Mouse (Mus musculus): ENCODE measurements at regions not wholly inside any gene's neighbourhood (a gene's known extent, or its start where the extent isn't known, plus 50 kb on each side); places are given as distances from the start of the nearest gene placed in this dataset.
A peak's percentile ranks its signal among the peaks of the same experiment; 100 is the strongest.

DNA sequence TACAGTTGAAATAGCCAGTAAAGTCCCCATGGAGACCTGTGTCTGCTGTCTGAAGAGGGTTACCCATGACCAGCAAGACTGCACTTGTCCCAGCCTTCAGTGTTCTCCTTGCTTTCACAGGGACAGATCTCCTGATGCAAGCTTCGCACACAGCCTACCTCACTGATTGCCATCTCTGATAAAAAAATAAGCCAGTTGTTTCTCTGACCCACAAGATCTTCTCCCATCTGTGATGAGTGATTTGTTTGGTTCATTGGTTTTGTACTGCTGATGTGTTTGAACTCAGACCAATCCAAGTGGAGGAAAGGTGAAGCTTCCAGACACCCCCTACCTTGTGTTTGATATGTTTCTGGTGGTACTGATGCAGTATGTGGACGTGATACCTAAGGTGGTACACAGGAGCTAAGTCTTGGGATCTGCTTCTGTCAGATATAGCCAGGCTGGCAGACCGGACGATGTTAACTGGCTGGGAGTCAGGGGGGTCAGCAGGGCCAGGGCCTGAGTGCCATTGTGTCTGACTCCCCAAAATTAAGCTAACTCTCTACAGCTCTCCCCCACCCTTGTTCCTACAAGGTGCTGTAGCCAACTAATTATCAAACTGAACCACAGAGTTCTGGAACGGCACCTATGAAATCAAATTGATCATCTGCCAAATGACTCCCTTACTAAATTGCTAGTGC lies 139.2 kb upstream of the Cpeb2 start:
- no peaks in the 10 kb centered on the region for H3K9me3 ChIP-seq (replicated peaks; ENCODE audit: control insufficient read depth, low read length, poor library complexity, severe bottlenecking)
- ATAC-seq, result 0 out of 2 replicates have a peak, but pooled peaks have one; percentile 30
- peaks cover 18% of the 10 kb centered on the region for H3K4me1 ChIP-seq (ENCODE audit: control insufficient read depth, insufficient read depth, low read length)
- 78% methylated on average over 5 of the region's 5 CpGs for WGBS
- H3K36me3 ChIP-seq (ENCODE audit: control insufficient read depth, insufficient read depth, low read length), result no peaks in the 10 kb centered on the region
- H3K9ac ChIP-seq (ENCODE audit: low read depth, low read length), result no peak overlapping the region
- H3K27me3 ChIP-seq (ENCODE audit: control insufficient read depth, insufficient read depth, low read depth, low read length), result no peaks in the 10 kb centered on the region
- H3K27ac ChIP-seq (ENCODE audit: low read length), result no peak overlapping the region
- H3K4me2 ChIP-seq (ENCODE audit: low read length), result no peak overlapping the region
- no peak overlapping the region for H3K4me3 ChIP-seq (ENCODE audit: low read depth, low read length)

DNA sequence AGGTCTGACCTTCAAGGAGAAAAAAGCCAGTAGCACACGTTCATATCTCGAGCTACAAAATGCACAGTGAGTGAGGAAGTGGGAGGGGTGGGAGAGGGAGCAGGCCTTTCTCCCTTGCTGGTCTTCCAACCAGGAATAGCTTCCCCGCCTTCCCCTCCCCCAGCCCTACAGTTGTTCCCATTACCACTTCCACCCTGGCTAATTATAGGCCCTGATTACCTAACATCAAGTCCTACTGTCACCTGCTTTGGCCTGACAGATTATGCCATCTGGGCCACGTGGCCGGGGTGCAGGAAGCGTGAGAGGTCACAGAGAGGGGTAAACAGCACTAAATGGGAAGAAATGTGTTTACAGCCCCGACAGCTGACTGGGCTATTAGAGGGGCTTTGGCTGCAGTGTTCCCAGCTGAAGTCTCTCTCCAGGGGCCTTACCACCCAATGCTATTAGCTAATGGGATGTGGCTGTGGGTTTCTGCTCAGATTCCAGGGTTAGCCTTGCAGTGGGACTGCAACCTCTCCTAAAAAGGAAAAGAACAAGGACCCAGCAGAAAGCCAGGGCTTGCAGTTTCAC lies 138.6 kb upstream of the Cpeb2 start:
- ATAC-seq, result peak; percentile 54

DNA sequence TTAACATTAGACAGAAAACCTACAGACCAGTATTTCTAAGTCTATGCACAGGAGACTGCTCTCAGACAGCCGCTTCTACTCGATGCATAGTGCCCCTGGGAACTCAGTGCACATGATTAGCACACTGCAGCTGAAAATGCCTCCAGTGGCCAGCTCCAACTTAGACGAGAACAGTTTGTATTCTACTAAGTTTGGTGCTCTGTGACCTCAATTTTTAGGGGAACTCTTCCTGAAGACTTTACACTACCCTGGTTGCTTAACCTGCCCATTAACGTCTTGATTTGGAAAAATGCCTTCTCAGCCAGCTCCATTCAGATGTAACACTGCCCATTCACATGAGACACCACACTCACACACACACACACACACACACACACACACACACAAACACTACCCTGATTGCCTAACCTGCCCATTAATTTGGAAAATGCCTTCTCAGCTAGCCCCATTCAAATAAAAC lies 130.9 kb upstream of the Cpeb2 start:
- Histone ChIP-seq H3K4me2 (ENCODE audit: low read length) (no peak overlapping the region), H3K4me1 (ENCODE audit: control insufficient read depth, insufficient read depth, low read length) (0 out of 2 replicates have a peak, but pooled peaks cover 3% of the 10 kb centered on the region), H3K4me3 (ENCODE audit: low read depth, low read length) (no peak overlapping the region), H3K27me3 (ENCODE audit: control insufficient read depth, insufficient read depth, low read depth, low read length) (no peaks in the 10 kb centered on the region), H3K27ac (ENCODE audit: low read length) (no peak overlapping the region), H3K9ac (ENCODE audit: low read depth, low read length) (no peak overlapping the region), H3K9me3 (replicated peaks; ENCODE audit: control insufficient read depth, low read length, poor library complexity, severe bottlenecking) (no peaks in the 10 kb centered on the region), H3K36me3 (ENCODE audit: control insufficient read depth, insufficient read depth, low read length) (no peaks in the 10 kb centered on the region)
- 20% methylated on average over 4 of the region's 4 CpGs for WGBS
- ATAC-seq, result peak; percentile 58; the same call in 1 of the 2 replicates

More for the DNA sequence above, 138.6 kb upstream of the Cpeb2 start:
- H3K27ac ChIP-seq (ENCODE audit: low read length), result no peak overlapping the region
- H3K36me3 ChIP-seq (ENCODE audit: control insufficient read depth, insufficient read depth, low read length), result no peaks in the 10 kb centered on the region
- H3K4me2 ChIP-seq (ENCODE audit: low read length), result no peak overlapping the region
- H3K27me3 ChIP-seq (ENCODE audit: control insufficient read depth, insufficient read depth, low read depth, low read length), result no peaks in the 10 kb centered on the region
- H3K9ac ChIP-seq (ENCODE audit: low read depth, low read length), result no peak overlapping the region
- no peaks in the 10 kb centered on the region for H3K9me3 ChIP-seq (replicated peaks; ENCODE audit: control insufficient read depth, low read length, poor library complexity, severe bottlenecking)
- peaks cover 12% of the 10 kb centered on the region for H3K4me1 ChIP-seq (ENCODE audit: control insufficient read depth, insufficient read depth, low read length)
- H3K4me3 ChIP-seq (ENCODE audit: low read depth, low read length), result no peak overlapping the region
- 26% methylated on average over 7 of the region's 7 CpGs for WGBS

DNA sequence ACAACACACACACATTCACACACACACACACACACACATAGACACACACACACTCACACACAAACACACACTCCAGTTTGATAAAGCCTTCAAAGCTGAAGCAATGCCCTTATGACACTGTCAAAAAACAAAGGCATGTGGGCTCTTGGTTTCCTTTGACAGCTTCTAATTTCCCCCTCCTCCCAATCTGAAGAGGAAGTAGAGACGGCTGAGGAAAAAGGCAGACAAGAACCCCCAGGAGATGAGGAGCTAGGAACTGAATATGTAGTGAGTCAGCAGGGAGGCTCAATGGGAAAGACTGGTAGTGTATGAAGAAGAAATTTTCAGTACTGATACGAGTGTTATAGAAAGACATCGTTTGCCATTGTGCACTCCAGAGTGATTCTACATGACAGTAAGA lies 130.4 kb upstream of the Cpeb2 start:
- ATAC-seq, result peak; percentile 72
- WGBS, result 53% methylated on average over 3 of the region's 3 CpGs

DNA sequence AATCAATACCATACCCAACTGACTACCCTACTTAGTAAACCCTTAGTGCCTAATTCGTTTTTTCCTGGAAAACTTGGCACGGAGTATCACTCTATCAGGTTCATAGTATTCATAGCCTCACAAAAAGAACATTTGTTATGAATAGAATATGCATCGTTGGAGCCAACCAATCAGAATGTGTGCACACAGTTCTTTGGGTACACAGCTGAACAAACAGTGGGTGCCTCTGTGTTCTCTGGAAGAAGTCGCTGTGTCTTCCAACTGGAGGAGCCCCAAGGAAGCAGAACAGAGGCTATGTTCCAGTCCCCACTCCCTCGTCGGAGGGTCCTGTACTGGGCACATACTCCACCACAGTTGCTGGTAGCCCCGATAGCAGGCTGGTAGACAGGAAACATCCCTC lies 129.2 kb upstream of the Cpeb2 start:
- H3K4me3 ChIP-seq (ENCODE audit: low read depth, low read length), result no peak overlapping the region
- WGBS, result 83% methylated on average over 7 of the region's 7 CpGs
- H3K4me1 ChIP-seq (ENCODE audit: control insufficient read depth, insufficient read depth, low read length), result peaks cover 7% of the 10 kb centered on the region; the same call in 1 of the 2 replicates
- no peaks in the 10 kb centered on the region for H3K9me3 ChIP-seq (replicated peaks; ENCODE audit: control insufficient read depth, low read length, poor library complexity, severe bottlenecking)
- H3K9ac ChIP-seq (ENCODE audit: low read depth, low read length), result no peak overlapping the region
- ATAC-seq, result no peak
- no peak overlapping the region for H3K4me2 ChIP-seq (ENCODE audit: low read length)
- no peaks in the 10 kb centered on the region for H3K36me3 ChIP-seq (ENCODE audit: control insufficient read depth, insufficient read depth, low read length)
- no peaks in the 10 kb centered on the region for H3K27me3 ChIP-seq (ENCODE audit: control insufficient read depth, insufficient read depth, low read depth, low read length)
- no peak overlapping the region for H3K27ac ChIP-seq (ENCODE audit: low read length)

More for the DNA sequence above, 130.4 kb upstream of the Cpeb2 start:
- Histone ChIP-seq H3K4me3 (ENCODE audit: low read depth, low read length) (no peak overlapping the region), H3K27ac (ENCODE audit: low read length) (no peak overlapping the region), H3K36me3 (ENCODE audit: control insufficient read depth, insufficient read depth, low read length) (no peaks in the 10 kb centered on the region), H3K9me3 (replicated peaks; ENCODE audit: control insufficient read depth, low read length, poor library complexity, severe bottlenecking) (no peaks in the 10 kb centered on the region), H3K4me1 (ENCODE audit: control insufficient read depth, insufficient read depth, low read length) (peaks cover 4% of the 10 kb centered on the region; the same call in 1 of the 2 replicates), H3K27me3 (ENCODE audit: control insufficient read depth, insufficient read depth, low read depth, low read length) (no peaks in the 10 kb centered on the region), H3K4me2 (ENCODE audit: low read length) (no peak overlapping the region), H3K9ac (ENCODE audit: low read depth, low read length) (no peak overlapping the region)

DNA sequence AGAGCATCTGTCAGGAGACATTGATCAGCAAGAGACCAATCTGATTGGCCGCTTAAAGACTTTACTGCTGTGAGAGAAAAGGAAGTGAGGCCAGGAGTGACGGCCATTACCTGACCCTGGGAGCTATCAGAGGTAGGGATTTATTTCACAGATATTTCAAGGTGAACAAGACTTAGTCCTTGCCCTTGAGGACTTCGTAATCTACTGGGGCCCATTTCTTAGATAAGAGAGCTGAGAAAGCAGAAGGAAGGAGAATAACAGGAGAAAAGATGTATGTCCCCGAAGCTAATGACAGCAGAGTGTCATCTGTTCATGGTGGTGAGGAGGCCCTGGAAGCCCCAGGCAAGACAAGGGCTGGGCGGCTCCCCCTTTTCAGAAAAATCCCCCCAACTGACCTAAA lies 127.4 kb upstream of the Cpeb2 start:
- H3K4me3 ChIP-seq (ENCODE audit: low read depth, low read length), result no peak overlapping the region
- no peaks in the 10 kb centered on the region for H3K27me3 ChIP-seq (ENCODE audit: control insufficient read depth, insufficient read depth, low read depth, low read length)
- peaks cover 7% of the 10 kb centered on the region; the same call in 1 of the 2 replicates for H3K4me1 ChIP-seq (ENCODE audit: control insufficient read depth, insufficient read depth, low read length)
- no peak for ATAC-seq
- no peak overlapping the region for H3K9ac ChIP-seq (ENCODE audit: low read depth, low read length)
- H3K9me3 ChIP-seq (replicated peaks; ENCODE audit: control insufficient read depth, low read length, poor library complexity, severe bottlenecking), result no peaks in the 10 kb centered on the region
- H3K4me2 ChIP-seq (ENCODE audit: low read length), result no peak overlapping the region
- 79% methylated on average over 5 of the region's 5 CpGs for WGBS
- H3K27ac ChIP-seq (ENCODE audit: low read length), result no peak overlapping the region
- no peaks in the 10 kb centered on the region for H3K36me3 ChIP-seq (ENCODE audit: control insufficient read depth, insufficient read depth, low read length)

DNA sequence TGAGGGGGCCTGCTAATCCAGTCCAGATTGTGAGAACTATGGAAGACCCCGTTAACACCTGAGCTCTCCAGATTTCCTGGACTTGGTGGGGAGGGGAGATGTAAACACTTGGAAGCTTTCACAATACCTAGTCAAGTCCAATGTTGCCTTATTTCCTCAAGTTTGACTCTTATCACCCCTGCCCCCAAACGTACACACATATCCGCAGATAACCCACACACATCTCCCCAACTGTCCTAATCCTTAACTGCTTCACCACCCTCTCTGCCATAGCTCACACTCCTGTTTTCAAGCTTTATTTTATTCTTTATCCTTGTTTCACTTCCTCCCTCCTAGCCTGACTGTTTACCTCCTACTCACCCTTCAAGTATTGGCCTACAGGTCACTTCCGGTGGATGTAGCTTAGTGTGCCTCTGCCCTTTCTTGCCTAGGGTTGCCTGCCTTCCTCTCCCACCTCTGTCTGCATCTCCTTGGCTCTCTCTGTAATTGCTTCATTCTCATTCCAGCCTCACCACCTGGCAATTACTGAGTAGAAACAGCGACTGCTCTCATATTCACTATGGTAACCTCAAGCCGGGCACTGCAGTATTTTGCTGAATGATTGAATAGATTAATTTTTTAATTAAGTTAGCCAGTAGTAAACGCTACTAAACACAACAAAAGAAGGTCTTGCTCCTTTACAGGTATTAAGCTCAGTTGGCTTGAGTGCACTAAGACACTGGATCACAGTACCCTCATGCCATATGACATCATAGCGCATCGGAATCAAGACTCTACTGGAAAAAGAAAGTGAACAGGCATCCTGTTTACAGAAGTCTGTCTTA lies 125.3 kb upstream of the Cpeb2 start:
- no peak overlapping the region for H3K4me2 ChIP-seq (ENCODE audit: low read length)
- no peaks in the 10 kb centered on the region for H3K36me3 ChIP-seq (ENCODE audit: control insufficient read depth, insufficient read depth, low read length)
- ATAC-seq, result 0 out of 2 replicates have a peak, but pooled peaks have one; percentile 50
- peak overlapping the region; percentile 35 for H3K27ac ChIP-seq (ENCODE audit: low read length)
- H3K27me3 ChIP-seq (ENCODE audit: control insufficient read depth, insufficient read depth, low read depth, low read length), result no peaks in the 10 kb centered on the region
- 58% methylated on average over 9 of the region's 9 CpGs for WGBS
- no peak overlapping the region for H3K9ac ChIP-seq (ENCODE audit: low read depth, low read length)
- no peak overlapping the region for H3K4me3 ChIP-seq (ENCODE audit: low read depth, low read length)
- no peaks in the 10 kb centered on the region for H3K9me3 ChIP-seq (replicated peaks; ENCODE audit: control insufficient read depth, low read length, poor library complexity, severe bottlenecking)
- H3K4me1 ChIP-seq (ENCODE audit: control insufficient read depth, insufficient read depth, low read length), result peaks cover 4% of the 10 kb centered on the region; the same call in 1 of the 2 replicates

DNA sequence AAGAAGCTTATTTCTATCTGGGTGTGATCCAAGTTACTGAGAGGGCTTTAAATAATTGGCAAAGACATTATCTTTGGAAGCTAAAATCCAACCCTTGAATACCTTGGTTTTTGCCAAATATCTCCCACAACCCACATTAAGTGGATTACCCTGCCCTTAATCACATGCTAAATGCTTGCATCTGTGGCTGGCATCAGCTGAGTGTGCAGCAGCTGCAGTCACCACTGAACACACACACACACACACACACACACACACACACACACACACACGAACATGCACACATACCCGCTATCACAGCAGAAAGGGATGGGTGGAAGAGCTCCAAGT lies 124.7 kb upstream of the Cpeb2 start:
- Histone ChIP-seq H3K36me3 (ENCODE audit: control insufficient read depth, insufficient read depth, low read length) (no peaks in the 10 kb centered on the region), H3K27me3 (ENCODE audit: control insufficient read depth, insufficient read depth, low read depth, low read length) (no peaks in the 10 kb centered on the region), H3K4me1 (ENCODE audit: control insufficient read depth, insufficient read depth, low read length) (peaks cover 4% of the 10 kb centered on the region; the same call in 1 of the 2 replicates), H3K4me3 (ENCODE audit: low read depth, low read length) (no peak overlapping the region), H3K27ac (ENCODE audit: low read length) (no peak overlapping the region), H3K9ac (ENCODE audit: low read depth, low read length) (no peak overlapping the region), H3K9me3 (replicated peaks; ENCODE audit: control insufficient read depth, low read length, poor library complexity, severe bottlenecking) (no peaks in the 10 kb centered on the region), H3K4me2 (ENCODE audit: low read length) (no peak overlapping the region)
- ATAC-seq, result 0 out of 2 replicates have a peak, but pooled peaks have one; percentile 22
- 73% methylated on average over 2 of the region's 2 CpGs for WGBS
